Mouse (Mus musculus) myocyte (in vitro differentiated cells): ENCODE measurements around the gene Trim11.

Experiments used
- POLR2A ChIP-seq: IDR thresholded peaks from one replicate; pipeline ENCODE4 v1.6.1; 2011; ENCODE audit warnings: low read depth, mild to moderate bottlenecking, control low read depth, moderate library complexity; ENCODE audit not compliant: insufficient read length
- USF1 ChIP-seq: IDR thresholded peaks from one replicate; pipeline ENCODE4 v1.6.1; 2011; ENCODE audit warnings: low read depth, mild to moderate bottlenecking, control low read depth, moderate library complexity

- TF ChIP-seq POLR2A (no peak), USF1 (no peak)
Observed at GRCm38 (mm10) chr11:58985299-58985917, 7.5 kb downstream of the Trim11 start.
